Mouse (Mus musculus): ENCODE data around the gene Xxylt1.

The Xxylt1 gene

DNA sequence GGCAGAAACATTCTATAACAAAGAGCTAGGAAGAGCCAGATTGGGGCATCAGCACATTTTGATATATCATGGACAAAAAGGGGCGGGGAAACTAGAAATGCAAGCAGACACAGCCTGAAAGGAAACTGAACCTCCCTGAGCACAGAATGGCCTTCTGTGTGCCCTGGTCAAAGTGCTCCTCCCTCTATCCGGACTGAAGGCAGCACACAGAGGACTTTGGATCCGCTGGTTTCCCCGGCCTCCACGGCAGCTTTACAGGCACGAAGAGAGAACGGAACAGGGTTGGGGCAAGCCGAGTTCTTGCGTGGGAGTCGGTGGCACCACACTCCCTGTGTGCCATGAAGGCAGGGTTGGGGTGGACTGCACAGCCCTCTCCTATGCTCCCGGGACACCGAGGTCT is 121.5 kb downstream of the Xxylt1 start:
- no peak for DNase-seq (ENCODE audit: low read depth, low spot score)

DNA sequence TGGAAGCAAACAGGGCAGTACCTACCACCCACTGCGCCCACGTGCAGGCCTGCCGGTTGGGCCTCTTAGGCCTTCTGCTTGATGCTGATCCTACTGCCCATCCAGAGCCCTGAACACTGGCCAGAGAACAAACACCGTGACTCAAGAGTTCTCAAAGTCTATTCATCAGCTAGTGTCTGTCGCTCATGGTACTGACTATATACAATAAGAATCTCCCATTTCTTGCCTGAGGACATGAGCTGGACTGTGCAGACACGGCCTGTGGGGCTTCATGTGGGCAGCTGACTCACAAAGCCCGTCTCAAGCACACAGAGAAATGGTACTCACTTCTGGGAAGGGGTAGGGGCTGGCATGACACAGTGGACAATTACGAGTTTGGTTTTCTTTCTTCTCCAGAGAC is 125.1 kb downstream of the Xxylt1 start:
- DNase-seq (ENCODE audit: low read depth, low spot score), result no peak

DNA sequence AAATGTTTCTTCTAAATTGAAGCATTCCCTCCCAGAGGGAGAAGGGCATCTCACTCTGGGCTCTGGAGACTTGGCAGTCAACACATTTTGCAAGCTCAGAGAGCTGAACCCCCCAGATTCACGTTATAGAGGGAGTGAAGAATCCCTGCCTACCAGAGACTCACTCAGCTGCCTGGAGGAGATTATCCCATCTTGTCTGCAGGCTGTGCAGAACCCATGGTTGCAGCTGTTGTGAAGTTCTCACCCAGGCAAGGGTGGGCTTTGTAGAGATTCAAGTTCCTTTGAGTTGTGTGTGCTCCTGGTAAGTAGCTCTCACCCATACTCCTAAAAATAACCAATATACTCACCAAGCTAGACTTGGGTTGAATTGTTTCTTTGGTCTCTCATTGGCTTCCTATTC is 132.6 kb downstream of the Xxylt1 start:
- DNase-seq (ENCODE audit: low read depth, low spot score), result no peak

- no peak for DNase-seq (ENCODE audit: low read depth, low spot score)
Observed at GRCm38 (mm10) chr16:30948216-30948615, 133.0 kb downstream of the Xxylt1 start.

DNA sequence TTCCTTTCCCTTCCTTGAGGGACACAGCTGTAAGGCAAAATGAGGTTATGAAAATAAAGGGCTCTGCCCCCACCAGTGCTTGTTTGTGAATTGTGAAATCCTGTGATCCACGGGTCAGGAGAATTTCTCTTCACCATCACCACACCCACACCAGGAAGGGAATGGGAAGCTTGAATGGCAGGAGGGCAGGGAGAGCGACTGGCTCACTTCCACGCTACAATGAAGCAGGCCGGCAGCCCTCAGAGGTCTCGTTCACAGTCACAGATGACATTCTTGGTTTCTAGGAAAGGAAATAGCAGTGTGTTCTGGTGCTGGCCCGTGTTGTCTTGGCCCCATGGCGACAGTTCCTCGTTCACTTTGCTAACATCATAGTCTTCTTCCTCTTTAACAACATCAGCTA is 136.3 kb downstream of the Xxylt1 start:
- no peak for DNase-seq (ENCODE audit: low read depth, low spot score)

GRCm38 (mm10) chr16:30943919-30944318 is 137.3 kb downstream of the Xxylt1 start:
- no peak for DNase-seq (ENCODE audit: low read depth, low spot score)

DNA sequence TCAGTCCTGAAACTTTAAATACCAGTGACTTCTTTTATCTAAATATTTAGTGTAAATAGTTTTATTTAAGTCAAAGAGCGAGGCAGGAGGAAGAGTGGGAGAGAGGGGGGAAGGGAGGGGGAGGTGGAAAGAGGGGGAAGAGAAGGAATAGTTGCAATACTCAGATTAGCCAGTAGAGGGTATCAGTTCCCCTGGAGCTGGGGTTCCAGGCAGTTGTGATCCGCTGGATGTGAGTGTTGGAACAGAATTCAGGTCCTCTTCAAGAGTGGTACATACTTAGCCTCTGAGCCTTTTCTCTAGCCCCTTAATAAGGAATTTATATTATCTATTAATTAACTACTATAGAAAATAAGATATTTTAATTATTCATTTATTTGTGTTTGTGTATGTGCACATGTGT is 140.5 kb downstream of the Xxylt1 start:
- peak; percentile 55 for DNase-seq (ENCODE audit: low read depth, low spot score)

- peak; percentile 32 for DNase-seq (ENCODE audit: low read depth, low spot score)
Observed at GRCm38 (mm10) chr16:30939903-30940302, 141.3 kb downstream of the Xxylt1 start.

GRCm38 (mm10) chr16:30939210-30939609 is 142.0 kb downstream of the Xxylt1 start:
- DNase-seq (ENCODE audit: low read depth, low spot score), result peak; percentile 17

- DNase-seq (ENCODE audit: low read depth, low spot score), result no peak
Observed at GRCm38 (mm10) chr16:30938664-30939063, 142.6 kb downstream of the Xxylt1 start.

GRCm38 (mm10) chr16:30937665-30938064 is 143.6 kb downstream of the Xxylt1 start:
- no peak for DNase-seq (ENCODE audit: low read depth, low spot score)

- DNase-seq (ENCODE audit: low read depth, low spot score), result no peak
Observed at GRCm38 (mm10) chr16:30936471-30936870, 144.8 kb downstream of the Xxylt1 start.

- DNase-seq (ENCODE audit: low read depth, low spot score), result no peak
Observed at GRCm38 (mm10) chr16:30936012-30936461, 145.2 kb downstream of the Xxylt1 start.

DNA sequence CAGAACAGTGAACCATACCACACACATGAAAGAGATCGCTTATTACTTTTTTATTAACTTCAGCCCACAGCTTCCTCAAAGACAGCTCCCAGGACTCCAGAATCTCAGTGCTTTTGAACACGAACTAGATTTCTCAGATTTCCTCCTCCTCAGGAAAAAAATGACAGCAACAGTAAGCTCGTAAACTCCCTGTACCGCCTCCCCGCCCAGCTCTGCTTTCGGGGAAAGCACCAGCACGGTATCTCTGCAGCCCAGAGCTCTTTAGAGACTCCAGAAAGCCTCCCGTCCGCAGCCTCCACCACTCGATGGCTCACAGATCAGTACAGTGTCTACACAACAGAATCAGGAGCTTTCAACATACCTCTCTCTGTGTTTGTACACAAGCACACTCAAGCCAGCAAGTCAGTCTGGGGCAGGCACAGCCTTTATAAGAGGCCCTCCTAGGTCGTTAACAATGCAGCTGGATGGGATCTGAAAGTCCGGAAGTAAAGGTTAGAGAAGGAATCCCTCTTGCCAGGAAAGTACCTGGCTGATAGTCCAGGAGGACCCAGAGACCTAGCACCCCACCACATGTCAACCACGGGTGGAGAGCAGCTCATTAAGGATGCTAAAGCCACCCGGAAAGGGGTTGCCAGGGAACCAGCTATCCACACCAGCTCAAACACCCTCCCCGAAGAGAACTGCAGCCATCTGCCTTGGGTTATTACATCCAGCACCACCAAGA is 146.1 kb downstream of the Xxylt1 start:
- peak; percentile 40 for DNase-seq (ENCODE audit: low read depth, low spot score)

GRCm38 (mm10) chr16:30934205-30934780 is 146.9 kb downstream of the Xxylt1 start:
- DNase-seq (ENCODE audit: low read depth, low spot score), result no peak

DNA sequence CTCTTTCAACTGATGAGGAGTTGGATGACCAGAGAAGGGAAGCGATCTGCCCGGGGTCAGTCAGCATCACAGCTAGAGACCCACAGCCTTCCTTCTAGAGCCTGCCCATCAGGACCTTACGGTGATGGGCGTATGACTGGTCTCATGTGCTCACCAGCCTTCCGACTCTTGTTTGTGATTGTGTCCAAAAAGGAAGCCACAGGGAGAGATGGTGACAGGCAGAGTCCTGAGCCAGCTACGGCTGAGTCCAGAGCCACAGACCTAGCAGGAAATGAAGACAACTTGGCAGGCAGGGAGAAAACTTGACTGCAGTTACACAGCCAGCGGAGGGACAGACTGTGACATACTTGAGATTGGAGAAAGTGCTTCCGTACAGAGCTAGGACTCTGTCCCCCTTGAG is 147.9 kb downstream of the Xxylt1 start:
- no peak for DNase-seq (ENCODE audit: low read depth, low spot score)

DNA sequence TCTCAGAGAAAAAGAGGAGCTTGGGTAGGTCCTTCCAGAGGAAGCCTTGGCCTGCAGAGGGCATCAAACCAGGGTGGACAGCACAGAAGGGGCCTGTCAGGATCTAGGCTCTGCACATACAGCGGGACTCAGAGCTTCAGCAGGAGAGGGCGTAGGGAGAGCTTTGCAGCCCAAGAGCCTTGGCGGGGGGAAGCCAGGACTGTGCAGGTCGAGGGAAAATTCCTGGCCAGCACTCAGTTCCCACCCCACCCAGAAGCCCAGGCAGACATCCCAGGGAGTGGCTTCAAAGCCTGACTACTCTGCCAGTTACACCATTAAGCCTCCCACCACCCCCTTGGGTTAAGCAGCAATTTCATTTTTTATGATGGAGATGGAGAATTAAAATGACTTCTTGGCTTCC is 148.4 kb downstream of the Xxylt1 start:
- no peak for DNase-seq (ENCODE audit: low read depth, low spot score)

DNA sequence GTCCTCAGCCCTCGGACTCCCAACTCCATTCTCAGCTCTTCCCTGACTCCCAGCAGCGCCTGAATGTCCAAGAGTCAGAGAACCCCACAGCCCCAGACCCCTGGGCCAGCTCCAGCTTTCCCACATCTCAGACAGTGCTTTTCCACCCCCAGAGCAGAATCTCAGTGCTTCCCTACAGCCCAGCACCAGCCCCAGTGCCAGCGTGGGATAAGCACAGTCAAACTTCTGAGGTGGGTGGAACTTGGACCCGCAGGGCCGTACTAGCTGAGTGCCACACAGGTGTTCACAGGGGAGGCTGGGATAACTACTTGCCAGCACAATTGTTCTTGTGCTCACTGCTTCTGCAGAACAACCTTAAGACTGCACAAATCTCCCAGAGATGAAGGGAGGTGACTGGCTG is 149.0 kb downstream of the Xxylt1 start:
- no peak for DNase-seq (ENCODE audit: low read depth, low spot score)

DNA sequence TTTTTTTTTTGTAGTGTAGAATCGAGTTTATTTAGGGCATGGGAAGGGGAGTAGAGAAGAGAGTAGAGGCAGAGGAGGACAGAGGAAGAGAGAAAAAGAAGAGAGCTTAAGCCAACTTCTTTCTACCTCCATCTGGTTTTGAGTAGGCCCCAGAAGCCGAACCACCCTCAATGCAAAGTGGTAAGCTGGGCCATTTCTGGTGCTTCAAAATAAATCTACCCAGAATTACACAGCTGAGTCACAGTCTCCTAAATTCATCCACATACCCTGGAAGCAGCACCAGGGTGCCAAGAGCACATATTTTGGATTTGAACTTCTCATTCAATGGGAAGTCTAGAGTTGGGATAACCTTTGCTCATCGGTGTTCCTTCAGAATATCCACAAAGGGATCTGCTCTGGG is 152.1 kb downstream of the Xxylt1 start:
- DNase-seq (ENCODE audit: low read depth, low spot score), result no peak

DNA sequence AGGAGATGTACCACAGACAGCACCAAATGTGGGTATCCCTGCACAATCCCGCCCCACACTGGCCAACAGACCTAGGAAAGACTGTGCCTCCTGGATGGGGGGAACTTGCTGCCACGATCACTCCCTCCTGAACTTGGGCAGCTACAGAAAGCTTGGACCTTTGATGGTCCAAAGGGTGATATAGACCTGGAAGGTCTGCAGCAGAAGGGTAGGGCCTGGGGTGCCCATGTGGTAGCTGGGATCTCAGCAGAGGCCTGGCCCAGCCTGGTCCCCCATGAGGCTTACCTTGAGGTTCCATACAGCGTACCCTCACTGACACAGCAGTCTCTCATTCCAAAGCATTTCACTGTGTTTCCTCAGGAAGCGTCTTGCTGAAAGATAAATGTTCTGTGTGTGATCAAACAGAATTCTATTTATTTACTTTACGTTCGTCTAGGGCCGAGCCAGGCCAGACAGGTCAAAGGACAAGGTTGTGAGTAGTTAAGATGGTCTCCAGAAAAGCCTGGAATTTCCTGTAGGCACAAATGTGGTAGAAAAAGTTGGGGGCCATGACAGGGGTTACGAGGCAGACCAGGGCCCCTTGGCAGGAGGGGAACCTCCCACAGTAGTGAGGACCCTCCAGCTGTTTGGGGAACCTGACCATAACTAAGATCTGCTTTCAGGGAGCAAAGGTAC is 153.0 kb downstream of the Xxylt1 start:
- DNase-seq (ENCODE audit: low read depth, low spot score), result no peak

DNA sequence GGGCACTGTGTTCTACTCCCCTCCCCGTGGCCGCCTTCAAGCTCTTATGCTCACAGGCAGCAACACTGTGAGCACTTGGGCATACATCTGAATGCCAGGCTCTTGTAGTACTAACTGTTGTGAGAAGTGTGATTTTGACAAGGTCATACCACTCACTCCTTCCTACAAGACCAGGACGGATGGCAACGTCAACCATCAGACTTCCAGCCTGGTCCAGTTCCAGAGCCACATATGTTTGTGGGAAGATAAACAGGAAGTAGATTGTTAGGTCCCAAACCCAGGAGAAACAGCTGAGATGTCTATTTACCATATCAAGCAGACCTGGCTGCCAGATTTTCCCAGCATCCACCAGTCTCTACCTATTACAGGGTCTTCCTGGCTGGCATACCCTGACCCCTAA is 155.7 kb downstream of the Xxylt1 start:
- DNase-seq (ENCODE audit: low read depth, low spot score), result no peak

- no peak for DNase-seq (ENCODE audit: low read depth, low spot score)
Observed at GRCm38 (mm10) chr16:30923899-30924298, 157.3 kb downstream of the Xxylt1 start.

DNA sequence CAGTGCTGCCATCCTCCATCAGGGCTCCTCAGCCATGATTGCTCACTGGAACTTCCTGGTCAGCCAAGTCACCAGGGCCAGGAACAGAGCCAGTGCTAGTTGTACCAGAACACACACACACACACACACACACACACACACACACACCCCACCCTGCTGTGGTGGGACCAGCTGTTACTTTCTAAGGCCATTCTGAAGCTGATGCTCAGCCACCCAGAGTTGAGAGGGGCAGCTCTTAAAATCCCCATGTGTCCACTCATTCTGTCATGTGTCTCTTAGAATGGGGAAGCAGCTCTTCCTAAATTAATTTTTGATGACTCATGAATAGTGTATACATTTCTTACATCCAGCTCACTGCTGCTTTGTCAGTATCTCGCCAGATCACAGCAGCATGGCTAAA is 158.7 kb downstream of the Xxylt1 start:
- no peak for DNase-seq (ENCODE audit: low read depth, low spot score)
